Mouse (Mus musculus) hindbrain, embryonic 15.5 days (tissue): ENCODE results near the gene Sept11. TPM values are rescaled to one million over a fixed set of nuclear protein-coding genes. Genes with fewer than 3 reads are reported as not detected.

Experiments used
- ATAC-seq: fragments of 200-750 bp; cut with Nextera tagmentation; 2 replicates; pipeline ENCODE4 v1.8.0; 2017; ENCODE audit warnings: low read depth, moderate number of reproducible peaks, moderate TSS enrichment; ENCODE audit not compliant: low FRiP score
- H3K27ac ChIP-seq: fragments of 300-500 bp; sonication (generic); replicated peaks from 2 replicates; pipeline ENCODE4 v1.5.1; 2015; ENCODE audit warnings: mild to moderate bottlenecking, inconsistent platforms
- H3K27me3 ChIP-seq: fragments of 300-500 bp; sonication (generic); 2 replicates; pipeline ENCODE4 v1.6.1; 2015; ENCODE audit warnings: control low read depth, inconsistent platforms
- H3K36me3 ChIP-seq: fragments of 300-500 bp; sonication (generic); 2 replicates; pipeline ENCODE4 v1.6.1; 2015; ENCODE audit warnings: control low read depth, inconsistent platforms
- H3K4me1 ChIP-seq: fragments of 300-500 bp; sonication (generic); replicated peaks from 2 replicates; pipeline ENCODE4 v1.6.1; 2015; ENCODE audit warnings: control low read depth, inconsistent platforms
- H3K4me2 ChIP-seq: fragments of 300-500 bp; sonication (generic); 2 replicates; pipeline ENCODE4 v1.6.1; 2015; ENCODE audit warnings: moderate library complexity, mild to moderate bottlenecking, inconsistent platforms
- H3K4me3 ChIP-seq: fragments of 300-500 bp; sonication (generic); 2 replicates; pipeline ENCODE4 v1.5.1; 2015; ENCODE audit warnings: mild to moderate bottlenecking, inconsistent platforms
- H3K9ac ChIP-seq: fragments of 300-500 bp; sonication (generic); 2 replicates; pipeline ENCODE4 v1.6.1; 2015; ENCODE audit warnings: inconsistent platforms
- H3K9me3 ChIP-seq: fragments of 300-500 bp; sonication (generic); 2 replicates; pipeline ENCODE4 v1.6.1; 2016; ENCODE audit warnings: control low read depth, inconsistent platforms
- WGBS: fragments of 180-500 bp; shearing (Covaris S2); methylation state at CpG from one replicate; pipeline ENCODE4 v1.1.7; 2015; 5-methylcytosine and 5-hydroxymethylcytosine counted together
- polyA plus RNA-seq: library from polyadenylated mRNA; unstranded; fragments of >200 nt; fragmentation: Nextera tagmentation; extraction: Ambion mirVana; gene quantifications from 2 replicates; pipeline ENCODE4 v1.2.1, GENCODE M21; 2015

Sept11 gene
- polyA plus RNA-seq, 1 experiment from 2014 or later: 151 TPM

DNA sequence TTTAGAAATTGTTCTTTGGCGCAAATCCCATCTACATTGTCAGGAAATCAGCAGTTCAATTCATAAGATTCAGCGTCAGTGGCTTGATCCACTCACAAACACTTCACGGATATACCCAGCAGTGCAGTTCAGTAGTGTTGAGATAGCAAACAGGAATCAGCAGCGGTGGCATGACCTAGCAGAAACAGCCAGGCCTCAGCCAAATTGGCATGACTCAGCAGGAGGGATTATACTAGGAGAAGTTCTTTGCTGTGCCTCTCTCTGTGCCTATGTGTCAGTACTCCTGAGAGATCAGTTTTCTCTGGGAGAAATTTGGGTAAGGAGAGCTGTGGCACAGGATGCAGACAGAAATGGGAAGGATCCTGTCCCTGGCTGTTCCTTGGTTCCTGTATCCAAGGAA lies 32.4 kb upstream of the Sept11 start:
- Histone ChIP-seq H3K36me3 (no peaks in the 10 kb centered on the region), H3K4me1 (no peaks in the 10 kb centered on the region), H3K27me3 (no peaks in the 10 kb centered on the region), H3K27ac (no peak overlapping the region), H3K9ac (no peak overlapping the region), H3K4me3 (no peak overlapping the region), H3K4me2 (no peak overlapping the region), H3K9me3 (no peaks in the 10 kb centered on the region)
- no peak for ATAC-seq
- WGBS: 91% methylated on average over 4 of the region's 4 CpGs

DNA sequence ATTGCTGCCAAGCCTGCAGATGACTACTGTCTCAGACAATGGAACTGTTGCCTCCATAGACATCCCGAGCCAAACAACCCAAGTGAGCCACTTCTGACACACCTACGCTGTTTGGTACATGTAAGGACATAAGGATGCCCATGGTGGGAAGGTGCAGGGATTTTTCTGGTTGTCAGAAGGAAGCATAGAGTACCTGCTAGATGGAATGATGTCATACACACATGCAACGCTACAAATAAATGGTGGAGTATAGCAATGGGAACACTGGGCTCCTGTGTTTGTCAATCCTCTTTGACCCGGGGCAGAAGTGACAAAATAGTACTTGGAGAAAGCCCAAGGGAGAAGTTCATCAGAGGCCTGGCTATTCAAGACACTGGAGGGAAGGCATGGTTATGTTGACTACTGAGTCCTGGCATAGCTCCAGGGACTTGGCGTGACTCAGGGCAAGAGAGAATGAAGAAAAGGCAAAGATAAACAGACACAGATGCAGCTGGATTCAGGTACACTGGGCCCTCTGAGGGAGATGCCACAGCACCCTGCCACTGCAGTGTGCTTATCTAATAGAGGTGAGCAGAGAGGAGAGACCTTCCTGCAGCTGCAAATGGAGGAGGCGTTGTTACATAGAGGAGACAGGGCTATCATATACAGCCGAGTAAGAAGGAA lies 15.4 kb upstream of the Sept11 start:
- ATAC-seq: no peak
- no peaks in the 10 kb centered on the region for H3K9me3 ChIP-seq
- no peak overlapping the region for H3K4me3 ChIP-seq
- H3K27ac ChIP-seq: no peak overlapping the region
- H3K36me3 ChIP-seq: no peaks in the 10 kb centered on the region
- no peaks in the 10 kb centered on the region for H3K27me3 ChIP-seq
- no peak overlapping the region for H3K4me2 ChIP-seq
- 86% methylated on average over 7 of the region's 7 CpGs for WGBS
- no peaks in the 10 kb centered on the region for H3K4me1 ChIP-seq
- H3K9ac ChIP-seq: no peak overlapping the region

DNA sequence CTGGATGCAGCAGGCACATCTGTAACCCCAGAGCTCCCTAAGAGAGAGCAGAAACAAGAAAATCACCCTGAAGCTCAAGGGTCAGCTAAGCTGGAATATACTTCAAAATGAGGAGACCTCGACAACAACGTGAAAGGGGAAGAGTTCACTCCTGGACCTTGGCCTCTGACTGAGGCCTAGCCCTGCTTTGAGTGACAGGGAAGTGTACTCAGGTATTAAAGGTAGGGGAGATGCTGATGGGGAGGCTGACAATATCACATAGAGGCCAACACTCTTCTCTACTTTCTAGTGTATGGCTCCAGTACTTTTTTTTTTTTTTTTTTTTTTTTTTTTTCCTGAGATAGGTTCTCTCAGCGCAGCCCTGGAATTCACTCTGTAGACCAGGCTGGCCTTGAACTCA lies 13.6 kb upstream of the Sept11 start:
- WGBS: 87% methylated on average over 3 of the region's 3 CpGs

DNA sequence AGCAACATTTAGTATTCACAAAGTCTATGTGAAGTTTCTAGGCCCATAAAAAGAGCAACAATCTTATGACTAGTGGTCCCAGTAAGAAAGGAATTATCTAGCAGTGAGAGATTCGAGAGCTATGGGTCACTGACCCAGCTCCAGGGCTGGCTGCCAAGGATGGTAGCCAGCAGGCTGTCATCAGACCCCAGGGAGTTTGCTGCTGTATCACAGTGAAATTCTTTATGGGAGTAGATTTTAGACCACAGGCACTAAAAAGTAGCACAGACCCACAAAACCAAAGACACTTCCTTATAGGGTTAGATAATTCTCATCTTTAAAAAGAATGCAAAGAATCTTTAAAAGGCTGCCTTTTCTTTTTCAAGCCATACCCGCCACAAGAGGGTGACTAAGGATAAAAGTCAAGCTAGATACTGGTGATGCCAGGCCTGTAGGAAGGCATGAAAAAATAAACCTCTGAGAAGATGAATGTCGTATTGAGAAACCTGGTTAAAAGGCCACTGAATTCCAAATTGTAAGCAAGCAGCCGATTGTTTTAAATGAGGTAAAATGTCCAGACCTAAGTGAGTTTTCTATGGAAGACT lies 8.1 kb upstream of the Sept11 start:
- no peak overlapping the region for H3K4me3 ChIP-seq
- H3K4me2 ChIP-seq: no peak overlapping the region
- ATAC-seq: no peak
- H3K9ac ChIP-seq: no peak overlapping the region
- H3K27me3 ChIP-seq: no peaks in the 10 kb centered on the region
- 65% methylated on average over 4 of the region's 4 CpGs for WGBS
- no peaks in the 10 kb centered on the region for H3K36me3 ChIP-seq
- no peaks in the 10 kb centered on the region for H3K9me3 ChIP-seq
- no peak overlapping the region for H3K27ac ChIP-seq
- no peaks in the 10 kb centered on the region for H3K4me1 ChIP-seq

More for the DNA sequence above, 13.6 kb upstream of the Sept11 start:
- no peak overlapping the region for H3K4me3 ChIP-seq
- H3K27ac ChIP-seq: no peak overlapping the region
- H3K9me3 ChIP-seq: no peaks in the 10 kb centered on the region
- no peak for ATAC-seq
- H3K4me1 ChIP-seq: no peaks in the 10 kb centered on the region
- no peak overlapping the region for H3K9ac ChIP-seq
- no peaks in the 10 kb centered on the region for H3K36me3 ChIP-seq
- no peak overlapping the region for H3K4me2 ChIP-seq
- H3K27me3 ChIP-seq: no peaks in the 10 kb centered on the region

DNA sequence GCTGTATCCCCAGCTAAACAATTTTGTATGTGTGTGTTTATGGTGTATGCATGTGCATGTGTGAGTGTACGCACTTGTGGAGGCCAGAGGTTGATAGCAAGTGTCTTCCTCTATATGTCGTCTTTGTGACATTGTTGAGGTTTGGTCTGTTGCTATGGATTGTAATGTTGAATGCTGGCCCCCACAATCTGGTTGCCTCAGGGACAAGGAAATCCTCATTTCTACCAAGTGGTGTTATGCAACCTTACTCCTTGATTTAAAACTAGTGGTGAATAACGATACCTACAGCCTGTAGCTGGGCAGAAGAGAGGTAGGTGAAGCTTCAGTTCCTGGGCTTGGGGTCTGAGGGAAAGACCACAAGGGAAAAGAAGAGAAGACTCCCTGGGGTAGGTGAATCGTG lies 7.3 kb upstream of the Sept11 start:
- H3K4me2 ChIP-seq: no peak overlapping the region
- 91% methylated on average over 4 of the region's 4 CpGs for WGBS
- ATAC-seq: no peak
- H3K36me3 ChIP-seq: no peaks in the 10 kb centered on the region
- no peak overlapping the region for H3K4me3 ChIP-seq
- H3K9ac ChIP-seq: no peak overlapping the region
- H3K4me1 ChIP-seq: peaks cover 1% of the 10 kb centered on the region
- no peaks in the 10 kb centered on the region for H3K27me3 ChIP-seq
- H3K9me3 ChIP-seq: no peaks in the 10 kb centered on the region
- H3K27ac ChIP-seq: no peak overlapping the region

DNA sequence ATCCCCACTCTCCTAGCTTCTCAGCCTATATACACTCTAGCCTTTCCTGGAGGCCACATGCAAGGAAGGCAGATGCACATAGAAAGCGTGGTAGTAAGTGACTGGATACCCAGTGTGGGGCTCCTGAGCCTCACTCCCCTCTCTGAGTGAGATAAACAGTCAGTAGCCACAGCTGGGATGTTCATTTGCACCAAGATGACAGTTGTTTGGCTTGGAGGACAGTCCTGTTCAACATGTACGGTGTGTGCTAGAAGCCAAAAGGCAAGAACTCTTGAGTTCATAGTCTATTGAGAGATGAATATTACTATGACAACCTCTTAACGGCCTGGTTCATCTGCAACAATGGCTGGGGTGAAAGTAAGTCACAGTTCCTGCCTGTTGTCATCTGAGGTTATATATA lies 2.0 kb upstream of the Sept11 start:
- H3K9me3 ChIP-seq: no peaks in the 10 kb centered on the region
- 54% methylated on average over 3 of the region's 3 CpGs for WGBS
- ATAC-seq: no peak
- peak overlapping the region; percentile 90 for H3K4me2 ChIP-seq
- no peaks in the 10 kb centered on the region for H3K36me3 ChIP-seq
- no peak overlapping the region for H3K9ac ChIP-seq
- no peak overlapping the region for H3K27ac ChIP-seq
- peak overlapping the region; percentile 79; the same call in 1 of the 2 replicates for H3K4me3 ChIP-seq
- H3K27me3 ChIP-seq: no peaks in the 10 kb centered on the region
- H3K4me1 ChIP-seq: peaks cover 36% of the 10 kb centered on the region

DNA sequence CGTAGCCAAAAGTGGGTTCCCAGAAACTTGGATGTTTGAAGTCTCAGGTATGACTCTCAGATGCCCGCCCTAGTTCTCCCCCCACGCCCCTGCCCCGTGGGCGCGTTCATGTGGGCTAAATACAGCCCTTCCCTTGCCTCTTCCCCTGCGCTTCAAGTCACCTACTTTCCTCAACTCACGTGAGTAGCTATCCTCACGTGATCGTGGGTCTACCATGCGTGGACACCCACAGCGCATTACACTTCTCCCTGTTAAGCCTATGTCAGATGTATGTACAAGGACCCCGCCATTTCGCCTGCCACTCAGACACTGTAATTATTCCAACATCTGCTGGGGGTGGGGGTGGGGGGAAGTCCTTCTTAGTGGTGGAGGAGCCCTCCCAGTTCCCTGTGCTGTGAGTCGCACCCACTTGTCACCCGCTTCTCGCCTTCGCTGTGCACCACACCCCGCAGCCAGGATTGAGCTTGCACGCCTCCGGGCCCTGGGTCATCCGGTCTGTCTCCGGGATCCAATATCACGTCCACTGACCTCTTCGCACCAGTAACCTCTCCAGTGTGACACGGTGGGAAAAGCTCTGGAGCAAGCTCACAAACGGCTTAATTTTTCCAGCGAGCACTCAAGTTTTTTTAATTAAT lies 973 bp upstream of the Sept11 start:
- Histone ChIP-seq H3K27ac (peak overlapping the region; percentile 96), H3K4me3 (peak overlapping the region; percentile 79), H3K4me2 (peak overlapping the region; percentile 90), H3K4me1 (peaks cover 41% of the 10 kb centered on the region), H3K9ac (peak overlapping the region; percentile 89), H3K36me3 (no peaks in the 10 kb centered on the region), H3K9me3 (no peaks in the 10 kb centered on the region), H3K27me3 (no peaks in the 10 kb centered on the region)
- 5% methylated on average over 28 of the region's 28 CpGs for WGBS
- peak; percentile 28 for ATAC-seq

DNA sequence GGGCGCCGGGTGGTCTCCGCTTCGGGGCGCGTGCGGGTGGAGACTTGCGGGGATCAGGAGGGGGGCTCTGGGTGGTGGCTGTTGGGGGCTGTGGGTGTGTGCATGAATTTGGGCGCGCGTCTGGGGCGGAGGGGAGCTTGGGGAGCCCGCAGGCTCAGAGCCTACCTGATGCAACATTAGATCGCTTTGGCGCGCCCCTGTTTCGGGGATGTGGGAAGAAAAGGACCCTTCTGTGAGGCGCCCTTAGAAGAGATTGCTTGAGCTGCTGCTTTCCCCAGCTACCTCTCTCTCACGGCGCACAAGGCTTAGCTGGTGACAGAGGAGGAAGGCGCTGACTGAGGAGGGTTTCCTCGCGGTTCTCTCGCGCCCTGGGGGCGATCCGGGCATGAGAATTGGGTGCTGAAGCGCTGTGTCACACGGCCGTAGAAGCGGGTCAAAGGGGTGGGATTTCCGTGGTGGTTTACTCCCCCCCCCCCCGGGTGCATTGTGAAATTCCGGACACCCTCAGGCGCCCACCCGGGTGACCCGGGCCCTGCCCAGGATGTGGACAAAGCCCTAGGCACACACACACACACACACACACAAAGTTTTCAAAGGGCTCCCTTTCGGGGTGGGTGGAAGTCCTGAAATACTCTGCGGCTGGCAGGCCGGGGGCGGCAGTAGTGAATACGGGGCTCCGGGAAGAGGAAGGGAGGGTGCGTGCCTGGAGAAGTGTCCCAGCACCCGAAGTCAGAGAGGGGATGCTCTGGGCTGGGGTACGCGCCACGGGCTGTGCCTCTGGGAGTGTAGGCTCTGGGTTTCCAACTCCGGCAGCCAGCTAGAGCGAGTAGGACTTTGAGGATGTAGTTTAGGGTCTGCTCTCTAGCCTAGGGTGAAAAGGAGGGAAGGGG lies 646 bp downstream of the Sept11 start:
- peak overlapping the region; percentile 96 for H3K27ac ChIP-seq
- H3K9ac ChIP-seq: peak overlapping the region; percentile 89
- no peaks in the 10 kb centered on the region for H3K36me3 ChIP-seq
- peak overlapping the region; percentile 79 for H3K4me3 ChIP-seq
- ATAC-seq: peak; percentile 55
- WGBS: 0% methylated on average over 50 of the region's 50 CpGs
- peaks cover 56% of the 10 kb centered on the region for H3K4me1 ChIP-seq
- no peaks in the 10 kb centered on the region for H3K9me3 ChIP-seq
- no peaks in the 10 kb centered on the region for H3K27me3 ChIP-seq
- H3K4me2 ChIP-seq: peak overlapping the region; percentile 90

DNA sequence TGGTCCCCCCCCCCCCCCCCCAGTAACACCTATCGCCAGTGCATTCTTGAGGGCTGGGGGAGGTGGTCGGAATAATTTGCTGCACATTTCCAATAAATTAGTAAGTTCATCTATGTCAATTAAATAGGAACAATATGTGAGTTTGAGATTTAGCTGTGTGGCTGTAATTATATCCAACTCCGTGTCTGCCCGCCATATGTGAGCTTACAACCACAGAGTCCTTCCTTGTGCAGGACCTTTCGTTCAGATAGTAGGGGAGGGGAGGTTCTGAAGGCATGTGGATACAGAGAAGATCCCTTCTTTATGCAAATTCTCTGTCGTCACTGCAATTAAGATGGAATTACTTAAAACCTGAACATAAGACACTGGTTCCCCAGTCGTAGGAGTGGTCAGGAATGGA lies 2.1 kb downstream of the Sept11 start:
- H3K9ac ChIP-seq: no peak overlapping the region
- peaks cover 62% of the 10 kb centered on the region for H3K4me1 ChIP-seq
- H3K4me3 ChIP-seq: peak overlapping the region; percentile 79
- H3K27me3 ChIP-seq: no peaks in the 10 kb centered on the region
- no peak for ATAC-seq
- H3K36me3 ChIP-seq: no peaks in the 10 kb centered on the region
- no peaks in the 10 kb centered on the region for H3K9me3 ChIP-seq
- 43% methylated on average over 7 of the region's 7 CpGs for WGBS
- peak overlapping the region; percentile 90 for H3K4me2 ChIP-seq
- no peak overlapping the region for H3K27ac ChIP-seq

DNA sequence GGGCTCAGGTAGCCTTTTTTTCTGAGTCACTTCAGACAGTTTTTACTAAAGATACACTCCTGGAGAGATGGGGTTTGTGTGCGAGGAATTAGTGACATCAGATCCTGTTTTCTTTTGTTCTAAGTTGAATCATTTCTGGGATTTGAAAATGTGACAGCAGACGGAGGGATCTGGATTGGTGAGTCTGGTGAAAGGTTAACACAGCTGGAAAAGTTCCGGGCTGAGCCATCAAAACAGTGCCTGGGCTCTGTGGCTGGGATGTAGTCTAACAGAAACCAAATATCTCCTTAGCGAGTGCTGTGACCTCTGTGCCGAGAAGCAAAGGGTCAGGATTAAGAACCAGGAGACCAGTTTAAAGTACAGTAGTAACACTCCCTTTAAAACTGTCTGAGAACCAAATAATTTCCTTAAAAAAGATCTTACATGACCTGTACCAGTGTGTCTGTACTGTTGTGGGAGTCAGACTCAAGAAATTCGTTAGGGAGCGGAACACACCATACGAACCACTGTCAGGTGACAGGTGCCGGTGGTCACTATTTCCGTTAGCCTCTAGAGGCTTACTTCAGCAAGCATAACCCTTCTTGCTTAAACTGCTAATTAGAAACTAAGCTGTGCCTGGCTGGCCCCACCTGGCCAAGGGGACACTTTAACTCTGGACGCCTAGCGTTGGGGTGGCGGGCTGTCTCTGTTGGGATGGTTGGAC lies 4.1 kb downstream of the Sept11 start:
- H3K27me3 ChIP-seq: no peaks in the 10 kb centered on the region
- WGBS: 66% methylated on average over 13 of the region's 13 CpGs
- peaks cover 54% of the 10 kb centered on the region for H3K4me1 ChIP-seq
- H3K9me3 ChIP-seq: no peaks in the 10 kb centered on the region
- ATAC-seq: no peak
- no peak overlapping the region for H3K4me3 ChIP-seq
- H3K27ac ChIP-seq: no peak overlapping the region
- H3K4me2 ChIP-seq: peak overlapping the region; percentile 8; the same call in 1 of the 2 replicates
- no peaks in the 10 kb centered on the region for H3K36me3 ChIP-seq
- H3K9ac ChIP-seq: no peak overlapping the region

DNA sequence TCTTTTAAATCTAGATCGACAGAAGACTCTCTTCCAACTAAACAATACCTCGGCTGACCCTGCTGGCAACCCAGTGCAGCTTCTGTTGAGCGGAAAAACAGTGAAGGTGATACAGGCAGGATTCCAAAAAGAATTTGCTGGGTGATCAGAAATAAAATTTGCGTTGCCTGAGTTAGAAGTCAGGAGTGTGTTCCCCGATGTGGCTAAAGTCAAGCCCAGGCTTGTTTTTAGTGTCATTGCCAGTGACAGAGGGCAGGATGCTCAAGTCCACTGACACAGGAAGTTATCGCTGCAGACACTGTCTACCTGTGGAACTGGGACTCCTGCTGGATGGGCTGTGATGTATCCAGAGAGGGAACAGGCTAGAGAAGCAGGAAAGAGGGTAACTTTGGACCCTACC lies 5.0 kb downstream of the Sept11 start:
- no peak overlapping the region for H3K4me2 ChIP-seq
- 52% methylated on average over 6 of the region's 6 CpGs for WGBS
- no peak overlapping the region for H3K4me3 ChIP-seq
- H3K27me3 ChIP-seq: no peaks in the 10 kb centered on the region
- no peaks in the 10 kb centered on the region for H3K9me3 ChIP-seq
- peaks cover 54% of the 10 kb centered on the region for H3K4me1 ChIP-seq
- no peak overlapping the region for H3K27ac ChIP-seq
- ATAC-seq: no peak
- no peak overlapping the region for H3K9ac ChIP-seq
- H3K36me3 ChIP-seq: no peaks in the 10 kb centered on the region
